Mouse (Mus musculus): ENCODE measurements at regions not wholly inside any gene's neighbourhood (a gene's known extent, or its start where the extent isn't known, plus 50 kb on each side); places are given as distances from the start of the nearest gene placed in this dataset.

DNA sequence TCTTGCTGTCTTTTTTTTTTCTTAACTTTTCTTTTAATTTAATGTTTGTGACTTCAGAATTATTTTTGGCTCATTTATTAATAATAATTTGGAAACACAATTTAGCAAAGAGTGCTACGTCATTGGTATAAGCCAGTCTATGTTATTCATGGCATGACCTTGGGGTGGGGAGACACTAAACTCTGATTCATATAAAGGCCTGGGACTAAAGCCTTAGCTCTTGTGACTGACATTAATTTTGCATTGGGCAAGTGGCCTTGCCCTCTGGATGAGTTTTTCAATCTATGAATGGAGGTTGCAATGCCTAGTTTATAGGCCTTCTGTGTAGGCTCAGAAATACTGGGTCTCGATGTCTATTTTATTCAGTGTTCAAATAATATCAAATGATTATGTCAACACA is 169.8 kb upstream of the Nlrp1b start:
- Histone ChIP-seq H3K27ac (ENCODE audit: control insufficient read depth, low read depth, low read length) (no peak overlapping the region), H3K9ac (ENCODE audit: control insufficient read depth, low read depth, low read length, poor library complexity, severe bottlenecking) (no peak overlapping the region), H3K36me3 (ENCODE audit: control insufficient read depth in 1 of 2, insufficient read depth in 2 of 2, low read length in 2 of 2) (no peaks in the 10 kb centered on the region), H3K79me2 (ENCODE audit: control insufficient read depth, insufficient read depth, low read length, poor library complexity) (no peaks in the 10 kb centered on the region), H3K27me3 (ENCODE audit: control insufficient read depth in 1 of 2, insufficient read depth in 2 of 2, low read length in 2 of 2) (no peaks in the 10 kb centered on the region), H3K4me1 (ENCODE audit: control insufficient read depth in 1 of 2, insufficient read depth in 2 of 2, low read length in 2 of 2) (no peaks in the 10 kb centered on the region), H3K9me3 (replicated peaks; ENCODE audit: insufficient read depth, low read length) (no peaks in the 10 kb centered on the region), H3K4me3 (ENCODE audit: control insufficient read depth in 1 of 2, insufficient read depth in 1 of 2, low read depth in 2 of 2, low read length in 2 of 2) (no peak overlapping the region)
- DNase-seq (ENCODE audit: low read depth, low spot score) = no peak
- TF ChIP-seq ZNF384 (IDR thresholded peaks at IDR 0.05; ENCODE audit: low read depth, low read length) (no peak), NELFE (IDR thresholded peaks at IDR 0.05; ENCODE audit: low read depth, low read length) (no peak), MAFK (IDR thresholded peaks at IDR 0.05; ENCODE audit: borderline replicate concordance, low read depth, low read length) (no peak), JUND (IDR thresholded peaks at IDR 0.05; ENCODE audit: low read depth, low read length) (no peak), NRF1 (IDR thresholded peaks at IDR 0.05; ENCODE audit: insufficient read depth, low read depth, low read length, poor library complexity, severe bottlenecking) (no peak), CTCF (IDR thresholded peaks at IDR 0.05 in 2 of 3, conservative IDR thresholded peaks at IDR 0.05 in 1 of 3; ENCODE audit: control insufficient read depth in 1 of 3, insufficient read depth in 1 of 3, low read depth in 2 of 3, low read length in 3 of 3, poor library complexity in 1 of 3, severe bottlenecking in 1 of 3) (no peak), GATA1 (IDR thresholded peaks at IDR 0.05; ENCODE audit: low read depth, low read length) (no peak), MEF2A (IDR thresholded peaks at IDR 0.05; ENCODE audit: extremely low read depth, insufficient replicate concordance, low read depth, low read length, poor library complexity, severe bottlenecking) (no peak), RAD21 (IDR thresholded peaks at IDR 0.05; ENCODE audit: low read depth, low read length) (no peak), SMC3 (IDR thresholded peaks at IDR 0.05; ENCODE audit: low read depth, low read length) (no peak)

DNA sequence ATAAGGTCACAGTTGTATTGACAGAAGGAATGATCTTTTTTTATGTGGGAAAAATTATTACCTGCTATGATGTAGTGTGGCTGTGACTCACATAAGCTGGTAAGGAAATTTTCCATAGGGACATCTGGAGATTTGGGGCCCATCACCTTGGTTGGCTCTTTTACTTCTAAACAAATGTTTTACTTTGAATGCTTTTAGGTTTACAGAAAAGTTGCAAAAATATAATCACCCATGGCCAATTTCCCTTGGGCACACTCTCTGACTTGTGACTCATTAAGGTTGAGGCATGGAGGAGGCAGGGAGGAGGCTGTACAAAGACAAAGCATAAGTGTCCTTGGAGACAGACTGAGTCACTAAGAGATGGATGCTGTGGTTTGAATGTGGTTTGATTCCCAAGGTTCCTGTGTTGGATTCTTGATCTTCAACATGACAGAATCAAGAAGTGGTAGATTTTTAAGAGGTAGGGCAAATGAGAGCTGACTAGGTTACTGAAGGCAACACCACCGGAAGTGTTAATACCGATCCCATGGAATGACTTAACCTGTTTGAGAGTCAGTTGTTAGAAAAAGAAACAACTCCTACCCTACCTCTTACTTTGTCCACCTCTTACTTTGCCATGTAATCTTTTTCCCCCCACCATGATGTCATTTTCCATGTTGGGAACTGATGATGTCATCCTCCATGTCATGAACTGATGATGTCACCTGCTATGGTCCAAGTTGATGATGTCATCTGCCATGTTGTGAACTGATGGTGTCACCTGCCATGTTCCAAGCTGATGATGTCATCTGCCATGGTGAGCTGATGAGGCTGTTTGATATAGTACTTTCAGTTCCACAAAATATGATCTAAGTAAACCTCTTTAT is 171.1 kb upstream of the Nlrp1b start:
- Histone ChIP-seq H3K9me3 (replicated peaks; ENCODE audit: insufficient read depth, low read length) (no peaks in the 10 kb centered on the region), H3K9ac (ENCODE audit: control insufficient read depth, low read depth, low read length, poor library complexity, severe bottlenecking) (no peak overlapping the region), H3K79me2 (ENCODE audit: control insufficient read depth, insufficient read depth, low read length, poor library complexity) (no peaks in the 10 kb centered on the region), H3K27ac (ENCODE audit: control insufficient read depth, low read depth, low read length) (no peak overlapping the region), H3K4me1 (ENCODE audit: control insufficient read depth in 1 of 2, insufficient read depth in 2 of 2, low read length in 2 of 2) (no peaks in the 10 kb centered on the region), H3K4me3 (ENCODE audit: control insufficient read depth in 1 of 2, insufficient read depth in 1 of 2, low read depth in 2 of 2, low read length in 2 of 2) (no peak overlapping the region), H3K36me3 (ENCODE audit: control insufficient read depth in 1 of 2, insufficient read depth in 2 of 2, low read length in 2 of 2) (no peaks in the 10 kb centered on the region), H3K27me3 (ENCODE audit: control insufficient read depth in 1 of 2, insufficient read depth in 2 of 2, low read length in 2 of 2) (no peaks in the 10 kb centered on the region)
- DNase-seq (ENCODE audit: low read depth, low spot score) = no peak
- no peak for TF ChIP-seq GATA1 (IDR thresholded peaks at IDR 0.05; ENCODE audit: low read depth, low read length)
- TF ChIP-seq RCOR1 (IDR thresholded peaks at IDR 0.05; ENCODE audit: low read depth, low read length) = no peak
- TF ChIP-seq ELF1 (IDR thresholded peaks at IDR 0.05; ENCODE audit: low read depth, low read length) = no peak
- no peak for TF ChIP-seq RAD21 (IDR thresholded peaks at IDR 0.05; ENCODE audit: low read depth, low read length)

DNA sequence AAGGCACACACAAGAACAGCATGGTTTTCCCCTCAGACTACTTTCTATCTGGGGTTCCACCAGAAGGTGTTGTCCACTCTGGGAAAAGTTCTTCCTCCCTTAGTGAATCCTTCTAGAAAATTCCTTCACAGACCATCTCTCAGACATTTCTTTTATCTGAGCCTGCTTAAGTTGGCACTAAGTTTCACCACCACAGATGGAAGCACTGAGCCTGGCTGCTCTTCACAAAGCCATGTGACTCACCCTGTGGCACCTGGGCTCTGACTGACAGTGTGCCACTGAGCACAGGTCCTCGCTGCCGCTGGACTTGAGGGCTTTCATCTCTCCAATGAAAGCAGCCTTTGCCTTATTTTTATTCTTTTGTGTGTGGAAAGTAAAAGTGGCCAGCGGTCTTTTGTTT is 173.8 kb upstream of the Nlrp1b start:
- H3K9me3 ChIP-seq (replicated peaks; ENCODE audit: insufficient read depth, low read length) = no peaks in the 10 kb centered on the region
- no peak overlapping the region for H3K4me3 ChIP-seq (ENCODE audit: control insufficient read depth in 1 of 2, insufficient read depth in 1 of 2, low read depth in 2 of 2, low read length in 2 of 2)
- H3K79me2 ChIP-seq (ENCODE audit: control insufficient read depth, insufficient read depth, low read length, poor library complexity) = no peaks in the 10 kb centered on the region
- no peaks in the 10 kb centered on the region for H3K36me3 ChIP-seq (ENCODE audit: control insufficient read depth in 1 of 2, insufficient read depth in 2 of 2, low read length in 2 of 2)
- DNase-seq (ENCODE audit: low read depth, low spot score) = no peak
- no peak overlapping the region for H3K27ac ChIP-seq (ENCODE audit: control insufficient read depth, low read depth, low read length)
- TF ChIP-seq TCF12 (IDR thresholded peaks at IDR 0.05; ENCODE audit: low read depth, low read length) = no peak
- no peak for TF ChIP-seq NELFE (IDR thresholded peaks at IDR 0.05; ENCODE audit: low read depth, low read length)
- no peak for TF ChIP-seq MAZ (IDR thresholded peaks at IDR 0.05; ENCODE audit: low read depth, low read length)
- no peak for TF ChIP-seq E2F4 (IDR thresholded peaks at IDR 0.05; ENCODE audit: borderline replicate concordance, low read depth, low read length)
- no peak for TF ChIP-seq MEF2A (IDR thresholded peaks at IDR 0.05; ENCODE audit: extremely low read depth, insufficient replicate concordance, low read depth, low read length, poor library complexity, severe bottlenecking)
- TF ChIP-seq POLR2A (IDR thresholded peaks at IDR 0.05; ENCODE audit: control insufficient read depth in 1 of 2, insufficient read depth in 1 of 2, low read depth in 1 of 2, low read length in 2 of 2, poor library complexity in 1 of 2) = no peak
- no peaks in the 10 kb centered on the region for H3K4me1 ChIP-seq (ENCODE audit: control insufficient read depth in 1 of 2, insufficient read depth in 2 of 2, low read length in 2 of 2)
- no peak overlapping the region for H3K9ac ChIP-seq (ENCODE audit: control insufficient read depth, low read depth, low read length, poor library complexity, severe bottlenecking)
- no peaks in the 10 kb centered on the region for H3K27me3 ChIP-seq (ENCODE audit: control insufficient read depth in 1 of 2, insufficient read depth in 2 of 2, low read length in 2 of 2)
